Mouse (Mus musculus) left cerebral cortex, postnatal 36 days (tissue): ENCODE measurements at regions not wholly inside any gene's neighbourhood (a gene's known extent, or its start where the extent isn't known, plus 50 kb on each side); places are given as distances from the start of the nearest gene placed in this dataset.
"Not testable (repeated sequence)": the region's sequence is repeated elsewhere in the genome, so short reads cannot be mapped to it uniquely, and the experiment has no call there.

Source experiments
- DNase-seq, 2 experiments: peaks; one replicate each; pipeline ENCODE4 v3.0.0; 2021 to 2022; ENCODE audit warnings: low spot score in 2 of 2, mixed read lengths in 1 of 2
- intact Hi-C: fragments of 180-260 bp; cut with DNase I; formaldehyde crosslinking; loops from one replicate; pipeline ENCODE4 v1.15.1; 2025

GRCm38 (mm10) chr10:70866737-70867136 is 211.0 kb upstream of the Phyhipl start:
- DNase-seq, result no peak
- intact Hi-C loops, result no loop called here

GRCm38 (mm10) chr10:70864650-70865049 is 208.9 kb upstream of the Phyhipl start:
- intact Hi-C loops, result no loop called here
- no peak for DNase-seq

GRCm38 (mm10) chr10:70862022-70862335 is 206.2 kb upstream of the Phyhipl start:
- intact Hi-C loops, result no loop called here
- no peak for DNase-seq

GRCm38 (mm10) chr10:70861131-70862021 is 205.6 kb upstream of the Phyhipl start:
- intact Hi-C loops, result no loop called here
- no peak for DNase-seq

GRCm38 (mm10) chr10:70857155-70857820 is 201.5 kb upstream of the Phyhipl start:
- intact Hi-C loops, result no loop called here
- no peak for DNase-seq

GRCm38 (mm10) chr10:70855948-70856347 is 200.2 kb upstream of the Phyhipl start:
- peak in 1 of 2 experiments; percentile 36 for DNase-seq
- intact Hi-C loops, result no loop called here

- intact Hi-C loops, result no loop called here
- DNase-seq, result no peak
These were observed 197.8 kb upstream of the Phyhipl start for GRCm38 (mm10) chr10:70853614-70854013.

- no peak for DNase-seq
These were observed 192.4 kb upstream of the Phyhipl start for GRCm38 (mm10) chr10:70848141-70848540.

GRCm38 (mm10) chr10:70847341-70847882 is 191.6 kb upstream of the Phyhipl start:
- DNase-seq, result no peak
- intact Hi-C loops, result loop anchor here (10.0 kb wide), 1 partner anchor 107 kb away; no protein-coding TSS in a partner anchor

More at GRCm38 (mm10) chr10:70848141-70848540, 192.4 kb upstream of the Phyhipl start:
- intact Hi-C loops, result loop anchor here (10.0 kb wide), 1 partner anchor 107 kb away; no protein-coding TSS in a partner anchor

GRCm38 (mm10) chr10:70846281-70847168 is 190.8 kb upstream of the Phyhipl start:
- no peak for DNase-seq

GRCm38 (mm10) chr10:70843848-70844247 is 188.1 kb upstream of the Phyhipl start:
- intact Hi-C loops, result loop anchor here (10.0 kb wide), 1 partner anchor 111 kb away; no protein-coding TSS in a partner anchor
- DNase-seq, result no peak

More at GRCm38 (mm10) chr10:70846281-70847168, 190.8 kb upstream of the Phyhipl start:
- intact Hi-C loops, result loop anchor here (10.0 kb wide), 1 partner anchor 108 kb away; no protein-coding TSS in a partner anchor

- intact Hi-C loops, result loop anchor here (10.0 kb wide), 1 partner anchor 112 kb away; no protein-coding TSS in a partner anchor
These were observed 186.5 kb upstream of the Phyhipl start for GRCm38 (mm10) chr10:70842176-70842838.

GRCm38 (mm10) chr10:70841179-70841578 is 185.4 kb upstream of the Phyhipl start:
- DNase-seq, result not testable (repeated sequence)
- intact Hi-C loops, result loop anchor here (10.0 kb wide), 1 partner anchor 114 kb away; no protein-coding TSS in a partner anchor

More at GRCm38 (mm10) chr10:70842176-70842838, 186.5 kb upstream of the Phyhipl start:
- DNase-seq, result no peak

- intact Hi-C loops, result no loop called here
- no peak for DNase-seq
These were observed 182.4 kb upstream of the Phyhipl start for GRCm38 (mm10) chr10:70838147-70838546.

- DNase-seq, result no peak
- intact Hi-C loops, result no loop called here
These were observed 181.6 kb upstream of the Phyhipl start for GRCm38 (mm10) chr10:70837326-70837725.

GRCm38 (mm10) chr10:70832616-70833015 is 176.9 kb upstream of the Phyhipl start:
- intact Hi-C loops, result no loop called here
- DNase-seq, result no peak

- intact Hi-C loops, result no loop called here
These were observed 172.5 kb upstream of the Phyhipl start for GRCm38 (mm10) chr10:70828217-70828616.

GRCm38 (mm10) chr10:70827522-70827921 is 171.8 kb upstream of the Phyhipl start:
- DNase-seq, intact Hi-C loops: not testable (repeated sequence)

More at GRCm38 (mm10) chr10:70828217-70828616, 172.5 kb upstream of the Phyhipl start:
- DNase-seq, result no peak

GRCm38 (mm10) chr10:70826706-70827105 is 170.9 kb upstream of the Phyhipl start:
- no peak for DNase-seq
- intact Hi-C loops, result no loop called here
